Mouse (Mus musculus): ENCODE measurements at regions not wholly inside any gene's neighbourhood (a gene's known extent, or its start where the extent isn't known, plus 50 kb on each side); places are given as distances from the start of the nearest gene placed in this dataset.

DNA sequence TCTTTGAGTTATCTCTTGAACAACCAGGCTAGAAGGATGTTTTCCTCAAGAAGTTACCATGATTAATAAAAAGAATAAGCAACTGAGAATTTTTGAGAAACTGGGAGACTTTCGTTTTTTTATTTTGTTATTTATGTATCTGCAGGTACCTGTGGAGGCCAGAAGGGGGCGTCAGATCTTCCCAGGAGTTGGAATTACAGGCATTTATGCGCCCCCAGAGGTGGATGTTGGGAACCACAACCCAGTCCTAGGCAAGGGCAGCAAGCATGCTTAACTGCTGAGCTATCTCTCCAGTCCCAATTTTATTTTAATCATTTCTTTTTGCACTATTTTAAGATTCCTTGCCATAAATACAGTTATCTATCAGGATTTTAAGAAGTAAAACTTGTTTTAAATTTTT lies 140.0 kb upstream of the Lmcd1 start:
- TF ChIP-seq CTCF (IDR thresholded peaks at IDR 0.05; ENCODE audit: low read depth): peak; percentile 73
- H3K27me3 ChIP-seq (replicated peaks; ENCODE audit: control insufficient read depth, insufficient read depth, low read length): no peaks in the 10 kb centered on the region
- H3K27ac ChIP-seq (ENCODE audit: low read depth, low read length): no peak overlapping the region
- H3K36me3 ChIP-seq (ENCODE audit: control insufficient read depth, insufficient read depth): no peaks in the 10 kb centered on the region
- H3K4me3 ChIP-seq (ENCODE audit: low read depth, low read length): no peak overlapping the region
- no peak overlapping the region for H3K9ac ChIP-seq (ENCODE audit: low read depth, low read length)
- ATAC-seq: no peak
- no peak overlapping the region for H3K4me2 ChIP-seq (replicated peaks; ENCODE audit: low read depth)
- H3K9me3 ChIP-seq (ENCODE audit: control insufficient read depth): no peaks in the 10 kb centered on the region
- no peaks in the 10 kb centered on the region for H3K4me1 ChIP-seq (replicated peaks; ENCODE audit: control insufficient read depth, insufficient read depth, low read length)
- WGBS: 26% methylated on average over 3 of the region's 3 CpGs

DNA sequence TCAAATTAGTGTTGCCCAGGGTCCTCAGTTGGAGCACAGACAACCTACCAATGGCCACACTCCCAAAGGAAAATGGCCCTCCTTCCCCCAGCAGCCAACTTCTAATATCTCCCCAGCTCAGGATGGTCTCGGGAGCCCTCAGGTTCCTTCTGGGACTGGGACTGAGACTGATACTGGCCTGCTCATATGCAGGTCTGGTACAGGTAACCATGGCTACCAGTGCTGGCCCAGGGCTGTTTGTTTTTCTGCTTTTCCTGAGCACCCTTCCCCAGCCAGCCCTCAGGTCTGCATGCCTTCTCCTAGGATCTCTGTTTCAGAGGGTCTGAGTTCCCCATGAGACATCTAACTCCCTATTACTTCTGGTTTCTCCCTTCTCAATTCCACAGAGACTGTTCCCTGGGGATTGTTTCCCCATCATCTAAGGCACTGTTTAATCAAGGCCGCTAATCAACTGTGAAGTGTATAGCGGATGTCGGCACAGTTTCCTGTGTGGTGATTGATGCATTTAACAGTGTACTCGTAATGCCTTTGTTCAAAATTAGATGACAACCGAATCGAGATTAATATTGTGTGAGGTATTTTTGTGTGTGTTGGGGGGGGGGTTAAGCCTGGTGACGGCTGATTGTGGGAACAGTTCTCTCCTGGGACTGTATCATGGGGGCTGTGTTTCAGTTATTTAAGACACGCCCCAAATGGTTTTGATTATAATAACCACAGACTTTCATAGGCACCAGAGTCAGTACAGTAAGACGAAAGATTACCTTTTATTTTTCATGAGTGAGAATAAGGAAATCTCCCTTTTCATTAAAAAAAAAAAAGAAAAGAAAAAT lies 120.8 kb upstream of the Lmcd1 start:
- WGBS: 73% methylated on average over 10 of the region's 10 CpGs
- Histone ChIP-seq H3K27me3 (replicated peaks; ENCODE audit: control insufficient read depth, insufficient read depth, low read length) (no peaks in the 10 kb centered on the region), H3K4me2 (replicated peaks; ENCODE audit: low read depth) (no peak overlapping the region), H3K9me3 (ENCODE audit: control insufficient read depth) (no peaks in the 10 kb centered on the region), H3K36me3 (ENCODE audit: control insufficient read depth, insufficient read depth) (no peaks in the 10 kb centered on the region), H3K27ac (ENCODE audit: low read depth, low read length) (no peak overlapping the region), H3K4me1 (replicated peaks; ENCODE audit: control insufficient read depth, insufficient read depth, low read length) (no peaks in the 10 kb centered on the region), H3K4me3 (ENCODE audit: low read depth, low read length) (no peak overlapping the region), H3K9ac (ENCODE audit: low read depth, low read length) (no peak overlapping the region)
- ATAC-seq: no peak
- TF ChIP-seq CTCF (IDR thresholded peaks at IDR 0.05; ENCODE audit: low read depth): no peak

DNA sequence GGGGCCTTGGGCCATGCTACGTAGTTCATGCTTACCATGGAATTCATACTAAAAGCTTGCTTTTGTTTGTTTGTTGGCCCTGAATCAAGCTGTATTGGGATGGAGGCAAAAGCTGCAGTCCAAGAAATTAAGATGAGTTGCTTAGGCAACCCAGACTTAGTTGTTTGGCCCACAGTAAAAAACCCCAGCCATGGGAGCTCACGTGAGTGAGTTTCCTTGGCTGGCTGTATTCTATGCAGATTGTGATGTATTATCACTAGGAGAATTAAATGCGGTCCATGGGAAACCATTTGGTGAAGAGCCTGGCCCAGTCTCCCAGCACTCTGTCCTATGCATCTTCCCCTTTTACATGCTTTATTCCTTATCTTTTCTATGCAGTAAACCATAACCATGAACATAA lies 106.1 kb upstream of the Lmcd1 start:
- 80% methylated on average over 3 of the region's 3 CpGs for WGBS
- Histone ChIP-seq H3K9me3 (ENCODE audit: control insufficient read depth) (no peaks in the 10 kb centered on the region), H3K27me3 (replicated peaks; ENCODE audit: control insufficient read depth, insufficient read depth, low read length) (no peaks in the 10 kb centered on the region), H3K36me3 (ENCODE audit: control insufficient read depth, insufficient read depth) (no peaks in the 10 kb centered on the region), H3K4me1 (replicated peaks; ENCODE audit: control insufficient read depth, insufficient read depth, low read length) (no peaks in the 10 kb centered on the region), H3K9ac (ENCODE audit: low read depth, low read length) (no peak overlapping the region), H3K4me3 (ENCODE audit: low read depth, low read length) (no peak overlapping the region), H3K4me2 (replicated peaks; ENCODE audit: low read depth) (no peak overlapping the region), H3K27ac (ENCODE audit: low read depth, low read length) (no peak overlapping the region)
- ATAC-seq: no peak
- no peak for TF ChIP-seq CTCF (IDR thresholded peaks at IDR 0.05; ENCODE audit: low read depth)

DNA sequence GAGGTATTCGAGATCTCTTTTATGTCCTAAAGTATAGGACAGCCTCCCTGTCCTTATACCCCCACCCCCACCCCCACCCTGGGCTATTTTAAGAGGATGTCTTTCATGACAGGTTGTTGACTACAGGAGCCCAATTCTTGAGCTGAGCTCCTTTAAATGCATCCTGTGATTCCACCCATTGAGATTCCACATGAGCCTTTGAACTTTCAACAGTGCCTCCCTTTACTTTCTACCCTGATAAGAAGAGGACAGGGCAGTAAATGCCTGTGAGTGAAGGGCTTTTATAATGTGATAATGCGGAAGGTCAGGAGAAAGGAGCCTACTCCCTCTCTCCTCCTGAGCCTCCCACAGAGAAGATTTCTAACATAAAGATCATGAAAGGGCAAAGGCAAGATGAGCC lies 97.2 kb upstream of the Lmcd1 start:
- H3K36me3 ChIP-seq (ENCODE audit: control insufficient read depth, insufficient read depth): no peaks in the 10 kb centered on the region
- H3K4me2 ChIP-seq (replicated peaks; ENCODE audit: low read depth): no peak overlapping the region
- no peak overlapping the region for H3K9ac ChIP-seq (ENCODE audit: low read depth, low read length)
- H3K27me3 ChIP-seq (replicated peaks; ENCODE audit: control insufficient read depth, insufficient read depth, low read length): no peaks in the 10 kb centered on the region
- no peak overlapping the region for H3K27ac ChIP-seq (ENCODE audit: low read depth, low read length)
- no peaks in the 10 kb centered on the region for H3K9me3 ChIP-seq (ENCODE audit: control insufficient read depth)
- no peak for ATAC-seq
- WGBS: 38% methylated on average over 2 of the region's 2 CpGs
- no peak overlapping the region for H3K4me3 ChIP-seq (ENCODE audit: low read depth, low read length)
- no peak for TF ChIP-seq CTCF (IDR thresholded peaks at IDR 0.05; ENCODE audit: low read depth)
- no peaks in the 10 kb centered on the region for H3K4me1 ChIP-seq (replicated peaks; ENCODE audit: control insufficient read depth, insufficient read depth, low read length)

DNA sequence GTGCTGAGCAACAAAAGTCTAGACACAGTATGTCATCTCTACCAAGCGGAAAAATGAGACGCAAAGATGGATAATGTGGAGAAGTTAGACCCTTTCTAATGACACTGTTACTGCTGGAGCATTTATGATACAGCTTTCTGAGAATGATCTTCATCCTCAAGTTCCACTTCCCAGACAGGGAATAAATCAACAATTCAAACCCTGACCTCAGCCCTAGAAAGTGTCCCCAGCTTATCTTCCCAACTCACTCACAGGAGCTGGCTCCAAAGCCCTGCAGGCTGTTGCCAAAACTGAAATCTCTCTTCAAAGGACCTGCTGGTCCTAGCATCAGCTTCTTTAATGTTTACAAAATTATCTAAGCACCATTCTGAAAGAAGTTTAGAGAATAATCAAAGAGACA lies 85.9 kb upstream of the Lmcd1 start:
- H3K9me3 ChIP-seq (ENCODE audit: control insufficient read depth): no peaks in the 10 kb centered on the region
- no peak overlapping the region for H3K4me2 ChIP-seq (replicated peaks; ENCODE audit: low read depth)
- no peak overlapping the region for H3K4me3 ChIP-seq (ENCODE audit: low read depth, low read length)
- no peaks in the 10 kb centered on the region for H3K4me1 ChIP-seq (replicated peaks; ENCODE audit: control insufficient read depth, insufficient read depth, low read length)
- TF ChIP-seq CTCF (IDR thresholded peaks at IDR 0.05; ENCODE audit: low read depth): no peak
- H3K27me3 ChIP-seq (replicated peaks; ENCODE audit: control insufficient read depth, insufficient read depth, low read length): no peaks in the 10 kb centered on the region
- H3K36me3 ChIP-seq (ENCODE audit: control insufficient read depth, insufficient read depth): no peaks in the 10 kb centered on the region
- 91% methylated on average over 2 of the region's 2 CpGs for WGBS
- H3K9ac ChIP-seq (ENCODE audit: low read depth, low read length): no peak overlapping the region
- no peak for ATAC-seq
- H3K27ac ChIP-seq (ENCODE audit: low read depth, low read length): no peak overlapping the region

DNA sequence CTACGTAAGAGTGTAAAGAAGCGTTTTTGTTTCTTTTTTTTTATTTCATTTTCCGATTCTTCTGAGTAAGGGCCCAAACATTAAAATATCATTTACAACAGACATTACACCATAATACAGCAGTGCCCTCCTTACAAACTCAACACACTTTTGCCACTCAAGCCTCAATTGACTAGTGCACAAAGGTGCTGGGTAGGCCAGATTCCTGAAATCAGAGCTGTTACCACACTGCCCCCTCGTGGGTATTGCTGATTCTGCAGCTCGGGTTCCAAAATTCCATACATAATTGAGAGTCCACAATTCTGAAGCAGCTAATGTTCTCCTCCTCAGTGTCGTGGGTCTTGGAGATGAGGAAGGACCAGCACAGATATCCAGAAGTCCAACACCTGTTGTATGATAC lies 82.5 kb upstream of the Lmcd1 start:
- 50% methylated on average over 6 of the region's 6 CpGs for WGBS
- H3K4me1 ChIP-seq (replicated peaks; ENCODE audit: control insufficient read depth, insufficient read depth, low read length): no peaks in the 10 kb centered on the region

More for the DNA sequence above, 82.5 kb upstream of the Lmcd1 start:
- ATAC-seq: no peak
- Histone ChIP-seq H3K9me3 (ENCODE audit: control insufficient read depth) (no peaks in the 10 kb centered on the region), H3K27me3 (replicated peaks; ENCODE audit: control insufficient read depth, insufficient read depth, low read length) (no peaks in the 10 kb centered on the region), H3K9ac (ENCODE audit: low read depth, low read length) (no peak overlapping the region), H3K4me3 (ENCODE audit: low read depth, low read length) (no peak overlapping the region), H3K36me3 (ENCODE audit: control insufficient read depth, insufficient read depth) (no peaks in the 10 kb centered on the region), H3K4me2 (replicated peaks; ENCODE audit: low read depth) (no peak overlapping the region), H3K27ac (ENCODE audit: low read depth, low read length) (no peak overlapping the region)
- peak; percentile 90 for TF ChIP-seq CTCF (IDR thresholded peaks at IDR 0.05; ENCODE audit: low read depth)
